Comparison of ENCODE assay signal across 8 mouse cellular contexts in genomic region chr10:94688420-94689175, GRCm38 (mm10). TPM values are rescaled to one million over a fixed set of nuclear protein-coding genes. Genes with fewer than 3 reads are reported as not detected.
DNase-seq lines count a peak whose midpoint lies in the region; ATAC-seq lines count a peak whose summit lies in the region.

Gene Cep83 (plus strand): TSS chr10:94688654.

- H3K27ac ChIP-seq in hindbrain, embryonic 14.5 days = peak within 1 kb of the TSS; percentile 87

- no peaks in the 10 kb centered on the region for H3K9me3 ChIP-seq in hindbrain, embryonic 14.5 days (ENCODE audit: control insufficient read depth, low read length)

- WGBS in hindbrain, embryonic 14.5 days = under 1% methylated on average over 83 of the region's 86 CpGs

- H3K4me1 ChIP-seq in hindbrain, embryonic 14.5 days (replicated peaks; ENCODE audit: control insufficient read depth, insufficient read depth, low read length) = no peaks in the 10 kb centered on the region; the same call in 1 of the 2 replicates

- H3K27me3 ChIP-seq in hindbrain, embryonic 14.5 days (ENCODE audit: control insufficient read depth, insufficient read depth, low read length) = no peaks in the 10 kb centered on the region

- H3K36me3 ChIP-seq in hindbrain, embryonic 14.5 days (replicated peaks; ENCODE audit: control insufficient read depth, insufficient read depth) = no peaks in the 10 kb centered on the region

- peak within 1 kb of the TSS; percentile 90 for H3K4me2 ChIP-seq in hindbrain, embryonic 14.5 days (replicated peaks)

- H3K9ac ChIP-seq in hindbrain, embryonic 14.5 days = peak within 1 kb of the TSS; percentile 86

- DNase-seq in T-cell, adult 2 months (ENCODE audit: low spot score) = peak; percentile 83
- DNase-seq in cerebellum, postnatal 25 days = peak; percentile 96 to 98
- DNase-seq in frontal cortex, postnatal 25 days (ENCODE audit: low spot score in 2 of 2) = peak; percentile 77 to 87
- peak; percentile 94 for DNase-seq in hindbrain, embryonic 14.5 days (ENCODE audit: low spot score)
- peak; percentile 92 to 93 for DNase-seq in layer of hippocampus, postnatal 36 days
- DNase-seq in lung, postnatal 25 days (ENCODE audit: low spot score) = peak; percentile 94
- DNase-seq in retina, adult 2 months (ENCODE audit: low read depth, low spot score) = peak; percentile 79
- DNase-seq in thymus, postnatal 25 days = peak; percentile 93

- ATAC-seq in hindbrain, embryonic 14.5 days (ENCODE audit: low FRiP score) = peak; percentile 98

- peak within 1 kb of the TSS; percentile 79 for H3K4me3 ChIP-seq in hindbrain, embryonic 14.5 days (replicated peaks; ENCODE audit: low read length)

RNA-seq across cellular contexts. Expression of gene Cep83, which starts in this region (rescaled TPM):
- polyA plus RNA-seq in hindbrain, embryonic 14.5 days (2014; fragmentation: Nextera tagmentation; extraction: Ambion mirVana) = 20.4 and 20.6 TPM in 2 replicates
- 10 to 100 TPM; 32.5 to 33.1 TPM for total RNA-seq in layer of hippocampus, postnatal 36 days (2021)

Comparison
In these comparisons a context has a peak if more than half of its experiments do, and no peak if none do; other contexts are left out.
1. Peak in every context shown above with its lines: DNase-seq, ATAC-seq, H3K4me3 ChIP-seq and H3K27ac ChIP-seq.